Mouse (Mus musculus) kidney, postnatal 25 days (tissue): ENCODE measurements around the gene AW209491.

ENCODE experiments used
- DNase-seq, 2 experiments: peaks; one replicate each; pipeline ENCODE4 v3.0.0; 2021; ENCODE audit warnings: mixed read lengths in 2 of 2

Gene AW209491

GRCm38 (mm10) chr13:14629726-14630641 lies at the start of gene AW209491:
Gene AW209491 (plus strand): TSS chr13:14630154.
- DNase-seq = peak; percentile 98

GRCm38 (mm10) chr13:14580392-14580791 lies 49.6 kb upstream of the AW209491 start:
- DNase-seq = no peak

- no peak for DNase-seq
Observed at GRCm38 (mm10) chr13:14602744-14603143, 27.2 kb upstream of the AW209491 start.

GRCm38 (mm10) chr13:14607616-14608015 lies 22.3 kb upstream of the AW209491 start:
- DNase-seq = no peak

- DNase-seq = no peak
Observed at GRCm38 (mm10) chr13:14612463-14612862, 17.5 kb upstream of the AW209491 start.

GRCm38 (mm10) chr13:14612926-14613529 lies 16.9 kb upstream of the AW209491 start, which contains the start of the genes Mrpl32 and Psma2:
Gene Mrpl32 (minus strand): TSS chr13:14613165.
Gene Psma2 (plus strand): TSS chr13:14613240.
- DNase-seq = peak; percentile 92 to 98

GRCm38 (mm10) chr13:14613553-14613952 lies 16.4 kb upstream of the AW209491 start:
- DNase-seq = no peak

- DNase-seq = peak; percentile 64 to 88
Observed at GRCm38 (mm10) chr13:14618724-14619123, 11.2 kb upstream of the AW209491 start.

- no peak for DNase-seq
Observed at GRCm38 (mm10) chr13:14639998-14640397, 10.0 kb downstream of the AW209491 start.

GRCm38 (mm10) chr13:14649301-14649700 lies 19.3 kb downstream of the AW209491 start:
- DNase-seq = peak in 1 of 2 experiments; percentile 51

- no peak for DNase-seq
Observed at GRCm38 (mm10) chr13:14667107-14667506, 37.2 kb downstream of the AW209491 start.

GRCm38 (mm10) chr13:14670342-14670741 lies 40.4 kb downstream of the AW209491 start:
- peak in 1 of 2 experiments; percentile 19 for DNase-seq
